Mouse (Mus musculus) CH12.LX (cell line): ENCODE data around the gene Arhgef28.

ENCODE experiments used
- CTCF ChIP-seq, 2 experiments: IDR thresholded peaks in 1 of 2; conservative IDR thresholded peaks in 1 of 2; 2 replicates each; pipeline ENCODE4 v1.5.1; 2011 to 2012; ENCODE audit warnings: low read depth in 2 of 2, low read length in 2 of 2, improper control_type of control experiment in 1 of 2, inconsistent platforms in 1 of 2, mild to moderate bottlenecking in 1 of 2, moderate library complexity in 1 of 2
- HCFC1 ChIP-seq: IDR thresholded peaks from 2 replicates; pipeline ENCODE4 v1.6.1; 2012; ENCODE audit warnings: low read depth, mild to moderate bottlenecking, inconsistent platforms, low read length, improper control_type of control experiment
- MAX ChIP-seq: IDR thresholded peaks from 2 replicates; pipeline ENCODE4 v1.6.1; 2011; ENCODE audit warnings: low read length, improper control_type of control experiment
- MEF2A ChIP-seq: IDR thresholded peaks from 2 replicates; pipeline ENCODE4 v1.6.1; 2014; ENCODE audit warnings: low read depth, mild to moderate bottlenecking, inconsistent platforms, low read length, improper control_type of control experiment, borderline replicate concordance
- NELFE ChIP-seq: IDR thresholded peaks from 2 replicates; pipeline ENCODE4 v1.6.1; 2011; ENCODE audit warnings: low read depth, low read length, improper control_type of control experiment
- POLR2A ChIP-seq: IDR thresholded peaks from 2 replicates; pipeline ENCODE4 v1.6.1; 2011; ENCODE audit warnings: low read depth, mild to moderate bottlenecking, improper control_type of control experiment, low read length
- USF2 ChIP-seq: conservative IDR thresholded peaks from 2 replicates; pipeline ENCODE4 v1.6.1; 2011; ENCODE audit warnings: low read depth, low read length, improper control_type of control experiment

DNA sequence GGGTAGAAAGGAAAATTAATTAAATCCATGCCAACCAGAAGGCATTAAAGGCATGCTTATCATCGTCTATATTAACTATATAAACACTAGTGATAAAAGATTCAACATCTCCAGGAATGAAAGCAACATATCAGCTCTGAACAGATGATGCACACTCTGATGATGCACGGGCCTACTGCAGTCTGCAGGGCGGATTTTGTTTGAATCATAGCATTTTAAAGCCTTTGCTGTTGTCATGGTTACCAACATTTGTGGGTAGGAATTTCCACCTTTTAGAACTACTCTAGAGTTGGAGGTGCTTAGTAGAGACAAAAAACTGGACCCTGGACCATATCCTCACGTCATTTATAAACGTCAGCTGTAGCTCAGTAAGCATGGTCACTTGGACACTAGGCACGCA lies 257.4 kb downstream of the Arhgef28 start:
- TF ChIP-seq POLR2A (no peak), CTCF (conservative IDR thresholded peaks at IDR 0.05 in 1 of 2, IDR thresholded peaks at IDR 0.05 in 1 of 2; ENCODE audit: low read depth in 2 of 2, low read length in 2 of 2) (no peak), MEF2A (no peak), NELFE (no peak), HCFC1 (no peak), USF2 (no peak), MAX (no peak)
